Mouse (Mus musculus) embryonic fibroblast, embryonic 13.5 days (primary cell): ENCODE measurements around the gene Adgrf2.

Source experiments
- CTCF ChIP-seq: IDR thresholded peaks from 2 replicates; pipeline ENCODE4 v1.5.1; 2011; ENCODE audit warnings: mild to moderate bottlenecking, control low read depth, low read length, moderate library complexity, borderline replicate concordance; ENCODE audit not compliant: insufficient read depth
- POLR2A ChIP-seq: IDR thresholded peaks from 2 replicates; pipeline ENCODE4 v1.6.1; 2011; ENCODE audit warnings: low read depth, mild to moderate bottlenecking, control low read depth, low read length, moderate library complexity

- TF ChIP-seq POLR2A (no peak), CTCF (no peak)
These were observed 31.3 kb downstream of the Adgrf2 start for GRCm38 (mm10) chr17:42710717-42711116.
